Mouse (Mus musculus) T-helper 1 cell (primary cell): Measurements from ENCODE around the gene Tmem33.

ENCODE experiments used
- in situ Hi-C: fragments of 300-600 bp; cut with MboI, MseI; formaldehyde crosslinking; loops from one replicate; pipeline ENCODE4 v1.15.1; 2025; ENCODE audit warnings: high pct_unique_total_duplicates

The Tmem33 gene

GRCm38 (mm10) chr5:67321656-67322268 is 61.4 kb downstream of the Tmem33 start:
- in situ Hi-C loops: no loop called here

- in situ Hi-C loops: no loop called here
Observed at GRCm38 (mm10) chr5:67324032-67324431, 63.7 kb downstream of the Tmem33 start.

- in situ Hi-C loops: loop anchor here (25.0 kb wide), 1 partner anchor 1846 kb away; no protein-coding TSS in a partner anchor
Observed at GRCm38 (mm10) chr5:67340811-67341210, 80.4 kb downstream of the Tmem33 start.
